Mouse (Mus musculus): ENCODE data around the gene Nlrc5.

DNA sequence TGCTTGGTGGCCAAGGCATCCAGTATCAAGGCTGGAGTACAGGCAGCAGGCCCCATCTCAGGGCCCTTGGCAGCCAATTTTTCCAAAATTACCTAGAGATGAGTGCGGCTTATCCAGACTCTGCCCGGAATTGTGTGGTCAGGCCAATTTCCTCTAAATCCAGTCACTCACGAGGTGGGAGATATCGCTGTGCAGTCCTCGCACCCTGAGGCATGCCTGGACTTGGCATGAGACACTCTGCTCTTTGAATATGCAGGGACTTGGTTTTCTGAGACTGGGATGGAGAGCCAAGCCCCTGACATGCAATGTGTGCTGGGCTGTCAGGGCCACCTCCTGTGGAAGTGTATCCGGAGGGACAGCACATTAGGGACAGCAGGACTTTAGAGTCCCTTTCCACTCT is 131.9 kb downstream of the Nlrc5 start:
- TF ChIP-seq CTCF (IDR thresholded peaks at IDR 0.05; ENCODE audit: control insufficient read depth, insufficient read depth, low read length) = no peak
- TF ChIP-seq POLR2A (IDR thresholded peaks at IDR 0.05; ENCODE audit: borderline replicate concordance, control insufficient read depth, low read depth, low read length) = no peak
